In genomic region chr11:119391386-119392000, GRCm38 (mm10) we compare ENCODE assay signal across 8 mouse cellular contexts. TPM values are rescaled to one million over a fixed set of nuclear protein-coding genes. Genes with fewer than 3 reads are reported as not detected.
DNase-seq lines count a peak whose midpoint lies in the region; ATAC-seq and TF ChIP-seq lines count a peak whose summit lies in the region.

No protein-coding gene starts in this region.

- no peak for TF ChIP-seq POLR2A in heart, adult 2 months (IDR thresholded peaks at IDR 0.05; ENCODE audit: insufficient read depth, low read depth, low read length)

- no peaks in the 10 kb centered on the region for H3K27me3 ChIP-seq in heart, adult 2 months (ENCODE audit: control insufficient read depth, insufficient read depth, low read length)
- peaks cover 5% of the 10 kb centered on the region; the same call in 1 of the 2 replicates for H3K27me3 ChIP-seq in liver, embryonic 14.5 days (ENCODE audit: control insufficient read depth, insufficient read depth, low read length)

- no peaks in the 10 kb centered on the region for H3K36me3 ChIP-seq in heart, adult 2 months (ENCODE audit: control insufficient read depth, insufficient read depth, low read length)
- no peaks in the 10 kb centered on the region for H3K36me3 ChIP-seq in liver, embryonic 14.5 days (replicated peaks; ENCODE audit: control insufficient read depth, insufficient read depth, low read depth)

- ATAC-seq in liver, embryonic 14.5 days (ENCODE audit: insufficient read depth): peak; percentile 62
- ATAC-seq in frontal cortex, adult (ENCODE audit: low TSS enrichment): no peak

- H3K4me2 ChIP-seq in liver, embryonic 14.5 days (ENCODE audit: low read depth): peak overlapping the region; percentile 87

- TF ChIP-seq CTCF in heart, adult 2 months (IDR thresholded peaks at IDR 0.05): no peak
- no peak for TF ChIP-seq CTCF in liver, embryonic 14.5 days (IDR thresholded peaks at IDR 0.05; ENCODE audit: low read depth)

- H3K9ac ChIP-seq in heart, adult 2 months (ENCODE audit: low read depth, low read length): 0 out of 2 replicates have a peak overlapping the region, but pooled peaks have one; percentile 14
- no peak overlapping the region; the same call in 1 of the 2 replicates for H3K9ac ChIP-seq in liver, embryonic 14.5 days (replicated peaks)

- no peak for TF ChIP-seq EP300 in heart, adult 2 months (IDR thresholded peaks at IDR 0.05; ENCODE audit: insufficient read depth, low read depth, low read length)
- peak; percentile 32 for TF ChIP-seq EP300 in liver, embryonic 14.5 days (IDR thresholded peaks at IDR 0.05; ENCODE audit: low read depth)

- DNase-seq in heart, adult 2 months: peak in 1 of 2 experiments; percentile 31
- DNase-seq in heart, postnatal 4 days: no peak
- DNase-seq in 416B (ENCODE audit: low read depth): peak; percentile 94
- peak in 1 of 3 experiments; percentile 48 for DNase-seq in liver, embryonic 14.5 days (ENCODE audit: low read depth in 3 of 3, low spot score in 3 of 3)
- no peak for DNase-seq in embryo, embryonic 9.5 days (ENCODE audit: extremely low spot score)
- no peak for DNase-seq in left cerebral cortex, postnatal 14 days (ENCODE audit: low spot score in 2 of 2)

- H3K9me3 ChIP-seq in liver, embryonic 14.5 days (ENCODE audit: control insufficient read depth, low read length): no peaks in the 10 kb centered on the region

- H3K4me1 ChIP-seq in heart, adult 2 months (ENCODE audit: control insufficient read depth, insufficient read depth, low read length): peaks cover 23% of the 10 kb centered on the region
- H3K4me1 ChIP-seq in brown adipose tissue, adult 24 weeks (ENCODE audit: control insufficient read depth, insufficient read depth, insufficient read length, low read length): peaks cover 13% of the 10 kb centered on the region
- H3K4me1 ChIP-seq in liver, embryonic 14.5 days (replicated peaks; ENCODE audit: control insufficient read depth in 2 of 2, insufficient read depth in 2 of 2, low read length in 1 of 2): peaks cover 19 to 28% of the 10 kb centered on the region in 2 experiments

- 0 out of 2 replicates have a peak, but pooled peaks cover 3% of the 10 kb centered on the region for H3K79me2 ChIP-seq in heart, adult 2 months (replicated peaks; ENCODE audit: control insufficient read depth, insufficient read depth, low read length)

- 50% methylated on average over 7 of the region's 7 CpGs for WGBS in heart, adult 2 months
- 11% methylated on average over 7 of the region's 7 CpGs for WGBS in liver, embryonic 14.5 days (ENCODE audit: insufficient replicate concordance)

- peak overlapping the region; percentile 63 for H3K4me3 ChIP-seq in heart, adult 2 months
- H3K4me3 ChIP-seq in brown adipose tissue, adult 24 weeks (ENCODE audit: insufficient read depth, low read depth, low read length): peak overlapping the region; percentile 97
- peak overlapping the region; percentile 43 to 78 for H3K4me3 ChIP-seq in liver, embryonic 14.5 days (ENCODE audit: insufficient read depth in 1 of 2, low read depth in 2 of 2, low read length in 2 of 2)

- H3K27ac ChIP-seq in heart, adult 2 months: peak overlapping the region; percentile 99
- peak overlapping the region; percentile 95 for H3K27ac ChIP-seq in brown adipose tissue, adult 24 weeks (replicated peaks; ENCODE audit: low read depth, low read length)
- H3K27ac ChIP-seq in liver, embryonic 14.5 days: peak overlapping the region; percentile 61

- intact Hi-C loops in heart, adult 2 months (cut with DNase I): no loop called here
- intact Hi-C loops in left cerebral cortex, postnatal 14 days (cut with DNase I): no loop called here

RNA-seq across cellular contexts. Expression of gene Rnf213, which starts 1.4 kb away (rescaled TPM):
- total RNA-seq in heart, adult 2 months (2021): 10 to 100 TPM; 12.0 to 13.1 TPM
- 10.4 and 19.2 TPM in 2 replicates for polyA plus RNA-seq in heart, adult 2 months (2012; rRNA removed)
- total RNA-seq in heart, postnatal 4 days (2021): 10 to 100 TPM; 17.2 to 19.7 TPM
- 8.6 and 11.1 TPM in 2 replicates for polyA plus RNA-seq in brown adipose tissue, adult 24 weeks (2012; ENCODE audit: insufficient read depth, insufficient read length, missing spikeins)
- polyA plus RNA-seq in liver, embryonic 14.5 days (2012; rRNA removed): 5.4 and 6.5 TPM in 2 replicates
- polyA plus RNA-seq in liver, embryonic 14.5 days (2014; fragmentation: Nextera tagmentation; extraction: Ambion mirVana): 4.9 and 5.8 TPM in 2 replicates
- total RNA-seq in left cerebral cortex, postnatal 14 days (2021): 1 to 10 TPM; 2.8 TPM

RNA-seq across cellular contexts. Expression of gene Slc26a11, which starts 36.1 kb away (rescaled TPM):
- 1 to 10 TPM; 2.0 to 2.2 TPM for total RNA-seq in heart, adult 2 months (2021)
- 7.8 and 9.9 TPM in 2 replicates for polyA plus RNA-seq in heart, adult 2 months (2012; rRNA removed)
- total RNA-seq in heart, postnatal 4 days (2021): 1 to 10 TPM; 3.0 to 3.9 TPM
- polyA plus RNA-seq in brown adipose tissue, adult 24 weeks (2012; ENCODE audit: insufficient read depth, insufficient read length, missing spikeins): 2.1 and 3.1 TPM in 2 replicates
- 1.2 TPM in 2 replicates for polyA plus RNA-seq in liver, embryonic 14.5 days (2012; rRNA removed)
- polyA plus RNA-seq in liver, embryonic 14.5 days (2014; fragmentation: Nextera tagmentation; extraction: Ambion mirVana): 1.1 and 1.2 TPM in 2 replicates
- total RNA-seq in left cerebral cortex, postnatal 14 days (2021): 1 to 10 TPM; 3.5 to 5.4 TPM

RNA-seq across cellular contexts. Expression of gene Sgsh, which starts 36.2 kb away (rescaled TPM):
- 1 to 10 TPM; 5.5 to 5.7 TPM for total RNA-seq in heart, adult 2 months (2021)
- 10.6 and 11.1 TPM in 2 replicates for polyA plus RNA-seq in heart, adult 2 months (2012; rRNA removed)
- total RNA-seq in heart, postnatal 4 days (2021): 1 to 10 TPM; 7.0 to 7.7 TPM
- polyA plus RNA-seq in brown adipose tissue, adult 24 weeks (2012; ENCODE audit: insufficient read depth, insufficient read length, missing spikeins): 3.8 and 7.7 TPM in 2 replicates
- 1.2 and 1.3 TPM in 2 replicates for polyA plus RNA-seq in liver, embryonic 14.5 days (2012; rRNA removed)
- polyA plus RNA-seq in liver, embryonic 14.5 days (2014; fragmentation: Nextera tagmentation; extraction: Ambion mirVana): 1.3 and 2.2 TPM in 2 replicates
- 1 to 10 TPM; 3.5 to 4.3 TPM for total RNA-seq in left cerebral cortex, postnatal 14 days (2021)
